Mouse (Mus musculus) kidney, postnatal 36 days (tissue): ENCODE measurements at regions not wholly inside any gene's neighbourhood (a gene's known extent, or its start where the extent isn't known, plus 50 kb on each side); places are given as distances from the start of the nearest gene placed in this dataset.
A peak's percentile ranks its signal among the peaks of the same experiment; 100 is the strongest.

Experiments
- DNase-seq, 2 experiments: peaks; one replicate each; pipeline ENCODE4 v3.0.0; 2021 to 2022; ENCODE audit warnings: mixed read lengths in 2 of 2

- DNase-seq: no peak
Observed at GRCm38 (mm10) chr3:143919744-143920143, 285.3 kb downstream of the Lmo4 start.

- DNase-seq: peak in 1 of 2 experiments; percentile 1
Observed at GRCm38 (mm10) chr3:143914341-143915217, 290.4 kb downstream of the Lmo4 start.

GRCm38 (mm10) chr3:143913044-143913574 is 291.9 kb downstream of the Lmo4 start:
- DNase-seq: no peak

GRCm38 (mm10) chr3:143912433-143912832 is 292.6 kb downstream of the Lmo4 start:
- no peak for DNase-seq

- no peak for DNase-seq
Observed at GRCm38 (mm10) chr3:143909341-143909740, 295.7 kb downstream of the Lmo4 start.

GRCm38 (mm10) chr3:143903421-143903820 is 301.6 kb downstream of the Lmo4 start:
- no peak for DNase-seq

- no peak for DNase-seq
Observed at GRCm38 (mm10) chr3:143880813-143881212, 324.2 kb downstream of the Lmo4 start.

GRCm38 (mm10) chr3:143873876-143874275 is 331.1 kb downstream of the Lmo4 start:
- no peak for DNase-seq

GRCm38 (mm10) chr3:143866521-143866920 is 338.5 kb downstream of the Lmo4 start:
- no peak for DNase-seq

GRCm38 (mm10) chr3:143865626-143866025 is 339.4 kb downstream of the Lmo4 start:
- DNase-seq: no peak

- DNase-seq: no peak
Observed at GRCm38 (mm10) chr3:143864490-143864889, 340.5 kb downstream of the Lmo4 start.

- DNase-seq: no peak
Observed at GRCm38 (mm10) chr3:143862531-143862930, 342.5 kb downstream of the Lmo4 start.

- DNase-seq: no peak
Observed at GRCm38 (mm10) chr3:143861866-143862265, 343.2 kb downstream of the Lmo4 start.

GRCm38 (mm10) chr3:143835611-143836240 is 369.3 kb downstream of the Lmo4 start:
- DNase-seq: no peak

GRCm38 (mm10) chr3:143834725-143835124 is 370.3 kb downstream of the Lmo4 start:
- DNase-seq: no peak

GRCm38 (mm10) chr3:143823395-143823777 is 381.6 kb downstream of the Lmo4 start:
- no peak for DNase-seq

- no peak for DNase-seq
Observed at GRCm38 (mm10) chr3:143822564-143823394, 382.2 kb downstream of the Lmo4 start.

GRCm38 (mm10) chr3:143807544-143807943 is 397.5 kb downstream of the Lmo4 start:
- peak; percentile 18 to 36 for DNase-seq

GRCm38 (mm10) chr3:143806940-143807339 is 398.1 kb downstream of the Lmo4 start:
- no peak for DNase-seq

GRCm38 (mm10) chr3:143797850-143798249 is 407.2 kb downstream of the Lmo4 start:
- no peak for DNase-seq

- DNase-seq: no peak
Observed at GRCm38 (mm10) chr3:143790905-143791304, 414.1 kb downstream of the Lmo4 start.

- no peak for DNase-seq
Observed at GRCm38 (mm10) chr3:143789932-143790570, 415.0 kb downstream of the Lmo4 start.
